Mouse (Mus musculus): ENCODE data around the gene Csnk1g2. TPM values are rescaled to one million over a fixed set of nuclear protein-coding genes. Genes with fewer than 3 reads are reported as not detected.
"Not testable (repeated sequence)": the region's sequence is repeated elsewhere in the genome, so short reads cannot be mapped to it uniquely, and the experiment has no call there.

Gene Csnk1g2
- polyA plus RNA-seq, 1 experiment: 252 TPM

GRCm38 (mm10) chr10:80621940-80622660 is 538 bp upstream of the Csnk1g2 start:
- DNase-seq (ENCODE audit: extremely low spot score in 1 of 2, low spot score in 1 of 2): peak; percentile 99 to 100

DNA sequence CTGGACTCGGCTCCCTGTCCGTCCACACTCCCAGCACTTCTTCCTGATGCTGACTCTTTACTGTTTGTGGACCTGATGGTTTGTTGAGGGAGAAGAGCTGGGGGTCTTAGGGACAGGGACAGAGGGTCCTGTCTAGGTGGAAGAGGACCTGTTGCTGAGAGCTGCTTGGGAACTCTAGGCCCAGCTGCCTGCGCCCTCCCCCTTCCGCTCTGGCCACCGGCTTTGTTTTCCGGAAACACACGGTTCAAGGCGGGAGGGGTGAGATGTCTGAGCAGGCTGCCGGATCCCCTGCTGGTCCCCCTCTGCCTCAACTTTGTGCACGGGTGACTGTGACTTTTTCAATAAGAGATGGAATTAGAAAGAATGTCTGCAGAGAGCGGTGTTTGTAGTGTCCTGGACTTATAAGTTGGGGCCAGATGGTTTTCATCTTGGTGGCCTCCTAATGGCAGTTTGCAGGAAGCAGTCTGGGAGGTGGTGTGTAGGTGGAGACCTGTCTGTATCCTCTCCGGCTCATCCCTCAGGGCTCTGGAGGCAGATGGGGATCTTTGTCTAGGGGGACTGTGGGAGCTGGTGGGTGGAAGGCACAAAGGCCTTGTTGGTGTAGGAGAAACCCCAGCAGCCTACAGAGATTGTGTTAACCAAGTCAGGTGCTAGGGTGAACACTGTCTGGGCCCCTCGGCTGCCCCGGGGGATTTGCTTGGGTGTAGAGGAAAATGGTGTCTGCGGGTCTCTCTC is 986 bp downstream of the Csnk1g2 start:
- DNase-seq (ENCODE audit: extremely low spot score in 1 of 2, low spot score in 1 of 2): peak in 1 of 2 experiments; percentile 53

- no peak for DNase-seq (ENCODE audit: extremely low spot score in 1 of 2, low spot score in 1 of 2)
Measured at GRCm38 (mm10) chr10:80625764-80626163, 3.1 kb downstream of the Csnk1g2 start.

GRCm38 (mm10) chr10:80627685-80628084 is 5.0 kb downstream of the Csnk1g2 start:
- no peak for DNase-seq (ENCODE audit: extremely low spot score in 1 of 2, low spot score in 1 of 2)

DNA sequence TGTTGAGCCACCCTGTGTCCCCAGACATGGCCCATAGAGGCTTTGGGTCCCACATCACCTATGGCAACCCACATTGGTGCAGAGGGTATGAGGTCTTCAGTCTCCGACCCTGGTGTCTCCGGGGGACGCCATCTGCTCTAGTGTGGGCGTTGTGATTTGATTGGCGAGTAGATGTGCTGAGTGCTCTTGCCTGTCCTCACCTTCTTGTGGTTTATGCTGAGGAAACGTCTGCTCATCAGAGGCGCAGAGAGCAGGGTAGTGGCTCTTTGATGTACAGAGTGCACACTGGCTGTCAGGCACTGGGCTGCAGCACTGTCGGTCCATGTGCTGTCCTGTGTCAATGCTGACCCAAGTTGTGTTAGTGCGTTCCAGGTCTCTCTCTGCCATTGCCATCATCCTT is 6.3 kb downstream of the Csnk1g2 start:
- no peak for DNase-seq (ENCODE audit: extremely low spot score in 1 of 2, low spot score in 1 of 2)

- DNase-seq (ENCODE audit: extremely low spot score in 1 of 2, low spot score in 1 of 2): no peak
Measured at GRCm38 (mm10) chr10:80635345-80635744, 12.7 kb downstream of the Csnk1g2 start.

- no peak for DNase-seq (ENCODE audit: extremely low spot score in 1 of 2, low spot score in 1 of 2)
Measured at GRCm38 (mm10) chr10:80646936-80647335, 24.3 kb downstream of the Csnk1g2 start.

- DNase-seq (ENCODE audit: extremely low spot score in 1 of 2, low spot score in 1 of 2): not testable (repeated sequence)
Measured at GRCm38 (mm10) chr10:80649910-80650309, 27.3 kb downstream of the Csnk1g2 start.

GRCm38 (mm10) chr10:80650392-80650791 is 27.8 kb downstream of the Csnk1g2 start:
- peak in 1 of 2 experiments; percentile 42 for DNase-seq (ENCODE audit: extremely low spot score in 1 of 2, low spot score in 1 of 2)

DNA sequence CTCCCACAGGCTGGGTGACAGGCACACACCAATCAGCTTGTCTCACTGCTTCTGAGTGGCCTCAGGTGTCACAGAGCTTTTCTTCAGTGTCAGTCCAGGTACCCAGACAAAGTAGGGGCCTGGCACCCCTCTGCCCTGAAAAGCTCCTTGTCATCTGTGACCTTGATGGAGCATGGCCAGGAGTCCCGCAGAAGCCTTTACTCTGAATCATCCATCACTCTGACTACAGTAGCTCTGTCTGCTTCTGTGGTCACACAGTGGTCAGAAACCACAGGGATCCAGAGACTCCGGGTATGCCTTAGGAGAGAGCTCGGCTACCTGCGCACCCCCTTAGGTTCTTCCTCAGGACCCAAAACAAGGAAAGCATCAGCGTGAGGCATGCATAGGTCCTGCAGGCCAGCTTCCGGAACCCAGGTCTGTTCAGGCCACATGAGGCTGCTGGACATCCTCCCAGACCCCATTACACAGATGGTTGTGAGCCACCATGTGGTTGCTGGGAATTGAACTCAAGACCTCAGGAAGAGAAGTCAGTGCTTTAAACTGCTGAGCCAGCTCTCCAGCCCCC is 30.6 kb downstream of the Csnk1g2 start:
- no peak for DNase-seq (ENCODE audit: extremely low spot score in 1 of 2, low spot score in 1 of 2)

- no peak for DNase-seq (ENCODE audit: extremely low spot score in 1 of 2, low spot score in 1 of 2)
Measured at GRCm38 (mm10) chr10:80654866-80655265, 32.2 kb downstream of the Csnk1g2 start.

GRCm38 (mm10) chr10:80655406-80656129 is 32.9 kb downstream of the Csnk1g2 start:
- DNase-seq (ENCODE audit: extremely low spot score in 1 of 2, low spot score in 1 of 2): no peak

DNA sequence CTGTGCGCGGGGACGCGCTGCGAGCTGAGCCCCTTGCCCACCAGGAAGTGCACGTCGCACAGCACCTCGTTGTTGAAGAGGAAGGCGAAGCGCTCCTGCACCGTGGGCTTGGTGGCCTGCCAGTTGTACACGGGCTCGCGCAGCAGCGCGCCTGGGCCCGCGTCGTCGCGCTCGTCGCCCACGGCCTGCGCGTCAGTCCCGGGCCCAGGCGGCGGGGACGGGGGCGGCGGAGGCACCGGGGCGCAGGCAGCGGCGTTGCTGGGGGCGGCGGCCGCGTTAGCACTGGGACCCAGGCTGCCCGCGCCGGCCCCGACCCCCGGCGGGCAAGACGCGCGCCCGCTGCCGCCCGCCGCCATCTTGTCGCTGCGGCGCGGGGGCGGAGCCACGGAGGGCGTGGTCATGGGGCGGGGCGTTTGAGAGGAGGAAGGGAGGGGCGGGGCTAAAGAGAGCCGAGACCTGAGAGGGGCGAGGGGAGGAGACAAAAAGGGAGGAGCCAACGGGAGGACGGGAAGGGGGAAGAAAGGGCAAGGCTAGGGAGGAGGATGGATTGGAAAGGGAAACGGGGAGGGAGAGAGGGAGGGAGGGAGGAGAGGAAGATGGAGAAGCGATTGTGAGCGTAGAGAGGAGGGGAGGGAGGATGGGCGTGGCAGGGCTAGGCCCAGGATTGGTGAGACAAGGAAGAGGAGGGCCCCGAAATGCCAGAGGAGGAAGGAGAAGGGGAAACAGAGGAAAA is 33.7 kb downstream of the Csnk1g2 start:
- peak; percentile 87 to 96 for DNase-seq (ENCODE audit: extremely low spot score in 1 of 2, low spot score in 1 of 2)

DNA sequence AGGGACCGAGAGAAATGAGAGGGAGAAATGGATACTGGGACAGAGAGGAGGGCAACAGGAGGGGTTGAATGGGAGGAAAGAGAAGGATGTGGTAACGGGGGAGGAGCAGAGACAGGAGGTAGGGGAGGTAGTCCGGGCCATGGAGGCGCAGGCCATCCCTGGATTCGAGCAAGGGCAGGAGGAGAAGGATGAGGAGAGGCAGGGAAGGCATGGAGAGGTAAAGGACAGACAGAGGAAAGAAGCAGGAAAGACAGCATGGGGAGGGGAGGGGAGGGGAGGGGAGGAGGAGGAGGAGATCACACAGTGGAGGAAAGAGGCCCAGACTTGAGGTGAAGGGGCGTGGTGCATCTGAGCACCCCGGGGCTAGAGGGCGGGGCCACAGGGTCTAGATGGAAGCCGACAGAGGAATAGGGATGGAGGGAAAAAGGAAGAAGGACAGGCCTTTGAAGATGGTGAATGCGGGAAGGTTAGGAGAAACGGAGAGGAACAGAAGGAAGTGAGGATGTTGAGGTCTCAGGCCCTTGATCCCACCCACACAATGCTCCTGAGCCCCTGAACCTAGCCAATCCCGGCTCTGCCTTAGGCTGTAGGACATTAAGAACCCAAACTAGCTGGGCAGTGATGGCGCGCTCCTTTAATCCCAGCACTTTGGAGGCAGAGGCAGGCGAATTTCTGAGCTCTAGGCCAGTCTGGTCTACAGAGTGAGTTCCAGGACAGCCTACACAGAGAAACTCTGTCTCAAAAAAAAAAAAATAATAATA is 34.4 kb downstream of the Csnk1g2 start, which contains the start of gene Btbd2:
Gene Btbd2 (minus strand): TSS at position 209 of the 761 bp plus-strand sequence.
- DNase-seq (ENCODE audit: extremely low spot score in 1 of 2, low spot score in 1 of 2): no peak

GRCm38 (mm10) chr10:80658194-80658840 is 35.7 kb downstream of the Csnk1g2 start:
- DNase-seq (ENCODE audit: extremely low spot score in 1 of 2, low spot score in 1 of 2): no peak

GRCm38 (mm10) chr10:80658841-80659202 is 36.2 kb downstream of the Csnk1g2 start:
- DNase-seq (ENCODE audit: extremely low spot score in 1 of 2, low spot score in 1 of 2): no peak

- peak in 1 of 2 experiments; percentile 89 for DNase-seq (ENCODE audit: extremely low spot score in 1 of 2, low spot score in 1 of 2)
Measured at GRCm38 (mm10) chr10:80659213-80659612, 36.6 kb downstream of the Csnk1g2 start.

DNA sequence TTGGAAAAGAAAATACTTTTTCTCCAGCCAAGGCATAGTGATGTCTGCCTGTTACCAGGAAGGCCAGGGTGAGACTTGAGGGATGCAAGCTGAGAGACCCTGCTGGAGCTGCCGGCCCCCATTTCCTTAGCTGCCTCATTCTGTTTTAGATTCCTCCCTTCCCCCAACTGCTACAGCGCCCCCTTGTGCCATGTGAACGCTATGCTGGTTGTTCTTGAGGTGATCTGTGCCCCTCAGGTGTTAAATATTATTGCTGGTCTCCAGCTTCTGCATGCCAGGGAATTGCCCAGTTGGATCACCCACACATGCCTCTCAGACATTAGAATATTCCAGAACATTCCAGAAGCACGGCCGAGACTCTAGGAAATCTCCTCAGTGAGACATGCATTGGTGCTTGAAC is 38.5 kb downstream of the Csnk1g2 start:
- DNase-seq (ENCODE audit: extremely low spot score in 1 of 2, low spot score in 1 of 2): peak in 1 of 2 experiments; percentile 39

All from frontal cortex, adult 2 months (tissue).